Mouse (Mus musculus) lung, adult 2 months (tissue): ENCODE data around the gene Znhit2. TPM values are rescaled to one million over a fixed set of nuclear protein-coding genes. Genes with fewer than 3 reads are reported as not detected.

Source experiments
- DNase-seq: peaks from one replicate; pipeline ENCODE4 v3.0.0; 2022
- H3K4me1 ChIP-seq: fragments of 200-500 bp; 2 replicates; pipeline ENCODE4 v1.6.1; 2011; ENCODE audit warnings: low read length; ENCODE audit not compliant: control insufficient read depth, insufficient read depth
- H3K4me3 ChIP-seq: fragments of 200-500 bp; replicated peaks from 2 replicates; pipeline ENCODE3; 2011; ENCODE audit warnings: low read depth, mild to moderate bottlenecking, control low read depth, low read length; ENCODE audit errors: extremely low read depth
- CTCF ChIP-seq: fragments of 200-500 bp; IDR thresholded peaks from 2 replicates; pipeline ENCODE4 v1.5.1; 2011; ENCODE audit warnings: mild to moderate bottlenecking, low read length, control low read depth; ENCODE audit not compliant: insufficient read depth
- POLR2A ChIP-seq: fragments of 200-500 bp; IDR thresholded peaks from 2 replicates; pipeline ENCODE4 v1.6.1; 2011; ENCODE audit warnings: low read depth, mild to moderate bottlenecking, control low read depth, low read length, borderline replicate concordance; ENCODE audit errors: extremely low read depth
- WGBS: fragments of 180-500 bp; shearing (Covaris S2); methylation state at CpG from one replicate; pipeline ENCODE4 v1.1.7; 2018; 5-methylcytosine and 5-hydroxymethylcytosine counted together
- polyA plus RNA-seq: library from polyadenylated mRNA; depleted of rRNA; stranded (reverse); fragments of >200 nt; gene quantifications from 2 replicates; pipeline ENCODE4 v1.2.3, GENCODE M21; 2012

Znhit2 gene
- polyA plus RNA-seq, 1 experiment = 47.0 TPM

GRCm38 (mm10) chr19:6045366-6046293 is 15.4 kb upstream of the Znhit2 start:
- DNase-seq = no peak
- WGBS = 10% methylated on average over 20 of the region's 20 CpGs

GRCm38 (mm10) chr19:6046294-6047153 is 14.5 kb upstream of the Znhit2 start, which contains the start of gene Syvn1:
Gene Syvn1, plus strand, starts transcription at chr19:6046576.
- peaks cover 4% of the 10 kb centered on the region for H3K4me1 ChIP-seq
- DNase-seq = peak; percentile 93
- H3K4me3 ChIP-seq = peak within 1 kb of the TSS; percentile 100
- TF ChIP-seq POLR2A = peak; percentile 80
- TF ChIP-seq CTCF = no peak
- WGBS = under 1% methylated on average over 65 of the region's 65 CpGs

More at GRCm38 (mm10) chr19:6045366-6046293, 15.4 kb upstream of the Znhit2 start:
- Histone ChIP-seq H3K4me3 (peak overlapping the region; percentile 100), H3K4me1 (peaks cover 4% of the 10 kb centered on the region)
- TF ChIP-seq POLR2A = no peak
- no peak for TF ChIP-seq CTCF

- DNase-seq = no peak
- under 1% methylated on average over 44 of the region's 44 CpGs for WGBS
- peak overlapping the region; percentile 100 for H3K4me3 ChIP-seq
These were observed 13.7 kb upstream of the Znhit2 start for GRCm38 (mm10) chr19:6047154-6047898.

DNA sequence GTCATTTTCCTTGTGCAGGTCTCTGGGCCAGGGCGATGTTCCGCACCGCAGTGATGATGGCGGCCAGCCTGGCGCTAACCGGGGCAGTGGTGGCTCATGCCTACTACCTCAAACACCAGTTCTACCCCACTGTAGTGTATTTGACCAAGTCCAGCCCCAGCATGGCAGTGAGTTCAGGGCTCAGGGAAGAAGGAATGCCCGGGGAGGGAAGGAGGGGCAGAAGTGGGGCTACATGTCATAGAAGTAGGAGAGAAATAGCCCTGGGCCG is 13.2 kb upstream of the Znhit2 start:
- DNase-seq = no peak
- 77% methylated on average over 8 of the region's 8 CpGs for WGBS
- TF ChIP-seq POLR2A (no peak), CTCF (no peak)
- H3K4me3 ChIP-seq = peak overlapping the region; percentile 100
- H3K4me1 ChIP-seq = peaks cover 4% of the 10 kb centered on the region

More at GRCm38 (mm10) chr19:6047154-6047898, 13.7 kb upstream of the Znhit2 start:
- peaks cover 4% of the 10 kb centered on the region for H3K4me1 ChIP-seq
- TF ChIP-seq CTCF = no peak
- TF ChIP-seq POLR2A = no peak

- no peak for TF ChIP-seq CTCF
- Histone ChIP-seq H3K4me1 (peaks cover 4% of the 10 kb centered on the region), H3K4me3 (no peak overlapping the region)
- 73% methylated on average over 11 of the region's 11 CpGs for WGBS
- no peak for DNase-seq
These were observed 12.1 kb upstream of the Znhit2 start for GRCm38 (mm10) chr19:6048681-6049410.

- no peak for TF ChIP-seq POLR2A
- TF ChIP-seq CTCF = no peak
- H3K4me1 ChIP-seq = peaks cover 8% of the 10 kb centered on the region
- no peak for DNase-seq
- WGBS = 79% methylated on average over 7 of the region's 7 CpGs
- no peak overlapping the region for H3K4me3 ChIP-seq
These were observed 8.5 kb upstream of the Znhit2 start for GRCm38 (mm10) chr19:6052516-6052915.

DNA sequence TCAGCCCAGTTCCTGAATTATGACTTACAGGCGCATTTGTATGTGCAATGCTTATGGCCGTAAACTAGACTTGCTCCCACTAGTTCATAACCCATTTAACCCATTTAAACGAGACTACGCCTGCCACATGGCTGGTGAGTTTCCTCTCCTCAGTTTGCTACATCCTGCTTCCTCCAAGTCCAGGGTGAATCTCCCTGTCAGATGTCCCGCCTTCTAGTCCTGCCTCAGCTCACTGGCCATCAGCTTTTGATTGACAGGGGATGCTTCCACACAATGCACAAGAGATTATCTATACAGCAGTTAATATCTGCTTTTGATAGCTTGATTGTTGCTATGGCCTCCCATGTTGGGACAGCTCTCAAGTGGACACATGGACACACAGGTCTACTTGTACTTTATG is 6.7 kb upstream of the Znhit2 start:
- no peak overlapping the region for H3K4me3 ChIP-seq
- no peak for DNase-seq
- 62% methylated on average over 5 of the region's 5 CpGs for WGBS
- peaks cover 10% of the 10 kb centered on the region for H3K4me1 ChIP-seq
- TF ChIP-seq POLR2A (no peak), CTCF (no peak)

DNA sequence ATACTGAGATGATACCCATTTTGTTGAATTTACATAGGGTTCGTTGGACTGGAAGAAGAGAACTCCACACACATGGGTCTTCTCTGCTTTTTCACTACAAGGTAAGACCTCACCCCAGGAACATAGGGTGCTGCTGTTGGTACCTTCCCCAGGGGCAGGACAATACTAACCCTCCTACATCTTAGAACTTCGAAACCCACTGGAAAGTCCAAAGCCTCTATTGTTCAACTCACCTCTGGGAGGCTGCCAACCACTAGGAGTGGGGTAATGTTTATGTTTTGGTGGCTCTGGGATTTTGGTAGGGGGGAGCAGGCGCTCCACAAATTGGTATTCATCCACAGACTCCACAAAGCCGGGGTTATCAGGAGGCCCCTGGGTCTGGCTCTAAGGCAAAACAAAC is 4.3 kb upstream of the Znhit2 start:
- 39% methylated on average over 4 of the region's 4 CpGs for WGBS
- no peak overlapping the region for H3K4me3 ChIP-seq
- TF ChIP-seq CTCF (no peak), POLR2A (no peak)

More for the DNA sequence above, 4.3 kb upstream of the Znhit2 start:
- DNase-seq = no peak
- H3K4me1 ChIP-seq = peaks cover 11% of the 10 kb centered on the region
